Mouse (Mus musculus): ENCODE data around the gene Slc10a4. TPM values are rescaled to one million over a fixed set of nuclear protein-coding genes. Genes with fewer than 3 reads are reported as not detected.

The Slc10a4 gene
- not detected in 2 replicates for total RNA-seq (2023)

GRCm38 (mm10) chr5:73006784-73007581 lies at the start of gene Slc10a4:
Slc10a4 (plus strand) TSS chr5:73006883.

GRCm38 (mm10) chr5:72974602-72975001 lies 32.1 kb upstream of the Slc10a4 start, which contains the start of gene Gm10135:
Gm10135 (minus strand) TSS chr5:72974702.

Other genes starting within 250 kb of the Slc10a4 start
- gene Tec, start 138.4 kb upstream of the Slc10a4 start, total RNA-seq (2023) = 28.8 and 30.1 TPM in 2 replicates
- gene Slain2, start 92.6 kb upstream of the Slc10a4 start, total RNA-seq (2023) = 101 and 136 TPM in 2 replicates
- gene Gm10135, start 32.2 kb upstream of the Slc10a4 start, total RNA-seq (2023) = not detected in 2 replicates
- 88.1 and 116 TPM in 2 replicates for gene Fryl, start 249.7 kb downstream of the Slc10a4 start, total RNA-seq (2023)

All from neutrophil, adult 65 days (primary cell).